Mouse (Mus musculus) lung, adult 2 months (tissue): Measurements from ENCODE around the gene Olfr975. TPM values are rescaled to one million over a fixed set of nuclear protein-coding genes. Genes with fewer than 3 reads are reported as not detected.
"Not testable (repeated sequence)": the region's sequence is repeated elsewhere in the genome, so short reads cannot be mapped to it uniquely, and the experiment has no call there.

Experiments
- DNase-seq: peaks from one replicate; pipeline ENCODE4 v3.0.0; 2022
- H3K4me1 ChIP-seq: fragments of 200-500 bp; 2 replicates; pipeline ENCODE4 v1.6.1; 2011; ENCODE audit warnings: low read length; ENCODE audit not compliant: control insufficient read depth, insufficient read depth
- H3K4me3 ChIP-seq: fragments of 200-500 bp; replicated peaks from 2 replicates; pipeline ENCODE3; 2011; ENCODE audit warnings: low read depth, mild to moderate bottlenecking, control low read depth, low read length; ENCODE audit errors: extremely low read depth
- CTCF ChIP-seq: fragments of 200-500 bp; IDR thresholded peaks from 2 replicates; pipeline ENCODE4 v1.5.1; 2011; ENCODE audit warnings: mild to moderate bottlenecking, low read length, control low read depth; ENCODE audit not compliant: insufficient read depth
- POLR2A ChIP-seq: fragments of 200-500 bp; IDR thresholded peaks from 2 replicates; pipeline ENCODE4 v1.6.1; 2011; ENCODE audit warnings: low read depth, mild to moderate bottlenecking, control low read depth, low read length, borderline replicate concordance; ENCODE audit errors: extremely low read depth
- WGBS: fragments of 180-500 bp; shearing (Covaris S2); methylation state at CpG from one replicate; pipeline ENCODE4 v1.1.7; 2018; 5-methylcytosine and 5-hydroxymethylcytosine counted together
- polyA plus RNA-seq: library from polyadenylated mRNA; depleted of rRNA; stranded (reverse); fragments of >200 nt; gene quantifications from 2 replicates; pipeline ENCODE4 v1.2.3, GENCODE M21; 2012; rRNA removed

Gene Olfr975
- 0.05 TPM in 1 of 2 replicates, not detected in the other for polyA plus RNA-seq

- no peak for DNase-seq
- 48% methylated on average over 1 of the region's 1 CpGs for WGBS
- Histone ChIP-seq H3K4me3 (no peak within 1 kb of the TSS), H3K4me1 (no peaks in the 10 kb centered on the region)
- TF ChIP-seq CTCF (no peak), POLR2A (no peak)
These were observed at the start of gene Olfr975 for GRCm38 (mm10) chr9:39951946-39952345. Gene Olfr975, minus strand, starts transcription at chr9:39952046.

- Histone ChIP-seq H3K4me3 (no peak within 1 kb of the TSS), H3K4me1 (no peaks in the 10 kb centered on the region)
- WGBS = 88% methylated on average over 2 of the region's 2 CpGs
- no peak for DNase-seq
- no peak for TF ChIP-seq CTCF
- TF ChIP-seq POLR2A = no peak
These were observed 40.0 kb upstream of the Olfr975 start, which contains the start of gene Olfr978 for GRCm38 (mm10) chr9:39991813-39992212. Gene Olfr978, plus strand, starts transcription at chr9:39992113.

DNA sequence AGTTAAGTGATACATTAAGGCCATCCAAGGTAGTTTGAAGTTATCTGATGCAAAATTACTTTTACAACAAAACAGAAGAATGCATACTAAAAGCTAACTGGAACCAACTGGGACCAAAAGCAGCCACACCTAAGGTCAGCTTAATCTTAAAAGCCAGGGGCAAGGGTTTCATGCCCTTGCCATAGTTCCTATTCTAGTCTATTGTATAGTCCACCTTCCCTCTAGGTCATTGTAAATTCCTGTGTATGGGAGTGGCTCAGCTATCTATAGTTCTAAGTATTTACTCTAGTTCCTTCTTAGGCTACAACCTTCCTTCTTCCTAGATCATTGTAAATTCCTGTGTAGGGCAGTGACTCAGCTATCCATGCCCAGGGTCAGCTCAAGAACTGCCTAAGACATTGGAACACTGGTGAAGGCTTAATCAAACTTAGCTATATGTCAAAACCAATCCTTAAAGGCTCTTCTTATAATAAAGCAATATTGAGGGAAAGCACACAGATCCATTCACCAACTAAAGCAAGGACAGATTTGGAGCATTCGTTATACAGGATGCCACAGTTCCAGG is 24.8 kb upstream of the Olfr975 start:
- not testable (repeated sequence) for H3K4me3 ChIP-seq, H3K4me1 ChIP-seq, DNase-seq
- WGBS = 71% methylated on average over 1 of the region's 1 CpGs

DNA sequence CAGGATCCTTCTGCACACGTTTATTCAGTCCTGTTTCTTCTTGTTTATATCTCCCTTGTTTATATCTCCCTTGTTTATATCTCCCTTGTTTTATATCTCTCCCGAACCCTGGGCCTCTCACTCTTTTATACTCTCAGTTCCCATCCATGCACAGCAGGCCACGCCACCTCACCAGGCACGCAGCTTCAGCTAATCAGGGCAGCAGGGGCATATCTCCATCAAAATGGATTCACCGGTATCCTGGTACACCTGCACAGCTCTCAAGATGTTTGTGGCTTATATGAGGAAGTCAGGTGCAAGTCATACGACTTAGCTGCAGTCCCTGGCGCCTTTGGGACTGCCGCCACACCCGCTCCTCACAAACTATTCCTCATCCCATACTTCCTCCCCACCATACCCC is 9.2 kb upstream of the Olfr975 start, which contains the start of gene Olfr976:
TSS of gene Olfr976 (minus strand) at position 101 of the 400 bp plus-strand sequence.
- not testable (repeated sequence) for H3K4me1 ChIP-seq, H3K4me3 ChIP-seq, DNase-seq
- 73% methylated on average over 8 of the region's 9 CpGs for WGBS

DNA sequence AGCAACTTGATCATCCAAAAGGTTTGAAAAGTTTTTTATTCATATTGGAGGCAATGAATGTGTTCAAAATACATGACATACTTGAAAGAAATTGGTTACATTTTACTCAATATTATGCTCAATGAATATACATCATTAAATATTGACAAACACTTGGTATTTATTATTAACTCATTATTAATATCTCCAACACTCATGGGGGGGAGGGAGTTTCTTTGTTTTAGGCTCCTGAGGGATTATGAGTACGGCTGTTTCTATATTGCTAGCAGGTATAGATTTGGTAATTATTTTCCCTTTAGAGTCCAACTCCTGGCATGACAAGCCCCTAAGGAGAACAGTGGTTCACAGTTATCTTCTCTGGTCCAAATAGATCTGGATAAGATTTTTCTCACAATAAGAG is 14.6 kb downstream of the Olfr975 start, which contains the start of gene Olfr974:
TSS of gene Olfr974 (plus strand) at position 301 of the 400 bp plus-strand sequence.
- WGBS = 88% methylated on average over 1 of the region's 1 CpGs
- no peak for DNase-seq
- TF ChIP-seq CTCF (no peak), POLR2A (no peak)

GRCm38 (mm10) chr9:39928837-39929236 is 23.0 kb downstream of the Olfr975 start:
- not testable (repeated sequence) for H3K4me1 ChIP-seq, H3K4me3 ChIP-seq, DNase-seq
- WGBS = 60% methylated on average over 1 of the region's 1 CpGs

More for the DNA sequence above, 14.6 kb downstream of the Olfr975 start, which contains the start of gene Olfr974:
- Histone ChIP-seq H3K4me1 (no peaks in the 10 kb centered on the region), H3K4me3 (no peak within 1 kb of the TSS)

DNA sequence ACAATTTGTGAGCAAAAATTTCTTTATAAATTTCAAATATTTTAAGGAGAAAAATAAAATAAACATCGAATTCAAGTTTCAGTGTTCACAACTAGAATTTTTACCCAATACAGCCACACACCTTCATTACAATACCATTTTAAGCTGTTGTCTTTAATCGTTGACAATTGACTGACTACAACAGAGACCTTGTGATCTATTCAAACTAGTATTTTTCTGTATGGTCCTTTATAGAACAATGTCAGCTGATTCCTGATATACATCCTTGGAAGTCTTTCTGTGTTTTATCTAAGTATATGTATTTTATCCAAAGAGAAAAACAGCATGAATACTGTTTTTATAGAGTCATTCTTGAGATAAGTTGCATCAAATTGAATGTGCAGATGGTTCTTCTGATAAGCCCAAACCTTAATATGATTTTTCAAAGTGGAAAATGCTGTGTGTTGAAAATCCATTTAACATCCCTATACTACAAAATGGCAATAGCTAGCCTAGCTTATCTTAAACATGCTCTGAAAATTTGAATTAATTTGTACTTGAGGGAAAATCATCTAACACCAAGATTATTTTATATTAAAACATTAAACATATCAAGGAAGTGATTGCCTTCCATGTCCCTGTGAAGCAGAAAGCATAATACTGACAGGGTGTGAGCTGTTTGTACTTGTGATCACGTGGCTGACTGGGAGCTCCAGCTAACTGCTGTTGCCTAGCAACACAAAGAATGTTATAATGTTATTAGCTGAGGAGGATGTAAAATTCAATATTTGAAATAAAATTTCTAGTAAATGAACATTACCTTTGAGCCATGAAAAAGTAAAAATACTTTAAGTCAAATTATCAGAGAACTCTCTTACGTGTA is 23.6 kb downstream of the Olfr975 start:
- DNase-seq, H3K4me1 ChIP-seq, H3K4me3 ChIP-seq: not testable (repeated sequence)
- WGBS = no CpG with 5 or more reads among the region's 4 CpGs

DNA sequence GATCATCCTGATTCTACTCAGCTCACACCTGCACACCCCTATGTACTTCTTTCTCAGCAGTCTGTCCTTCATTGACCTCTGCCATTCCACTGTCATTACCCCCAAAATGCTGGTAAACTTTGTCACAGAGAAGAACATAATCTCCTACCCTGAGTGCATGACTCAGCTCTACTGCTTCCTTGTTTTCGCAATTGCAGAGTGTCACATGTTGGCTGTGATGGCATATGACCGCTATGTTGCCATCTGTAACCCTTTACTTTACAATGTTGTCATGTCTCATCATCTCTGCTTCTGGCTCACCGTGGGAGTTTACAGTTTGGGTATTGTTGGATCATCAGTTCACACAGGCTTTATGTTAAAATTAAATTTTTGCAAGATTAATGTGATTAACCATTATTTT is 41.9 kb downstream of the Olfr975 start:
- H3K4me1 ChIP-seq = no peaks in the 10 kb centered on the region
- 61% methylated on average over 3 of the region's 3 CpGs for WGBS
- TF ChIP-seq POLR2A (no peak), CTCF (no peak)
- no peak for DNase-seq
- no peak overlapping the region for H3K4me3 ChIP-seq

- Histone ChIP-seq H3K4me1 (no peaks in the 10 kb centered on the region), H3K4me3 (no peak within 1 kb of the TSS)
- no peak for TF ChIP-seq POLR2A
- no peak for TF ChIP-seq CTCF
- WGBS = 59% methylated on average over 2 of the region's 2 CpGs
- no peak for DNase-seq
These were observed 44.8 kb downstream of the Olfr975 start, which contains the start of gene Olfr229 for GRCm38 (mm10) chr9:39907036-39907435. Gene Olfr229, plus strand, starts transcription at chr9:39907336.

DNA sequence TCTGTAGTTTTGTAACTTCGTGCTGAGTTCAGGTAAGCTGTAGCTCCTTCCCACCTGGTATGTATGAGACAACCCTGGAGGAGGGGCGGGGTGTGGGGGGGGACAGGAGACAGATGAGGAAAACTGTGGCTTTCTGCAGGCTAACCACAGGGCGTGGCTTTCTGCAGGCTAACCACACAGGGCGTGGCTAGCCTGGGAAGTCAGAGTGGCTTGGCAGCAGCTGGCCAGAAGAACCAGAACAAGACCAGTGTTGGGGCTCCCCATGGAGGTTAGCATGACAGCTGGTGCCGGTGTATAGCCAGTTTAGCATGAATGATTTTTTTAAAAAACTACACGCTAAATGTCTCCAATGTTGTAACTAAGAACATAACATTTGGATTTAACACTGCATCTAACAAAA is 46.7 kb downstream of the Olfr975 start:
- no peak for DNase-seq
- TF ChIP-seq CTCF (no peak), POLR2A (no peak)
- H3K4me1 ChIP-seq = no peaks in the 10 kb centered on the region
- WGBS = 65% methylated on average over 6 of the region's 6 CpGs
- no peak overlapping the region for H3K4me3 ChIP-seq

Other genes with a start within 250 kb of the Olfr975 start
- not detected in 2 replicates for gene Olfr149, start 244.9 kb downstream of the Olfr975 start, polyA plus RNA-seq
- gene Olfr965, start 240.7 kb downstream of the Olfr975 start, polyA plus RNA-seq = not detected in 2 replicates
- gene Olfr150, start 221.1 kb downstream of the Olfr975 start, polyA plus RNA-seq = not detected in 2 replicates
- not detected in 2 replicates for gene Olfr967, start 205.8 kb downstream of the Olfr975 start, polyA plus RNA-seq
- not detected in 2 replicates for gene Olfr968, start 168.8 kb downstream of the Olfr975 start, polyA plus RNA-seq
- gene Olfr969, start 161.1 kb downstream of the Olfr975 start, polyA plus RNA-seq = not detected in 2 replicates
- not detected in 2 replicates for gene Olfr970, start 143.2 kb downstream of the Olfr975 start, polyA plus RNA-seq
- not detected in 2 replicates for gene Olfr971, start 115.2 kb downstream of the Olfr975 start, polyA plus RNA-seq
- gene Olfr972, start 85.6 kb downstream of the Olfr975 start, polyA plus RNA-seq = not detected in 2 replicates
- not detected in 2 replicates for gene Olfr229, start 44.7 kb downstream of the Olfr975 start, polyA plus RNA-seq
- gene Olfr974, start 14.5 kb downstream of the Olfr975 start, polyA plus RNA-seq = not detected in 2 replicates
- gene Olfr976, start 9.1 kb upstream of the Olfr975 start, polyA plus RNA-seq = not detected in 2 replicates
- not detected in 2 replicates for gene Olfr978, start 40.1 kb upstream of the Olfr975 start, polyA plus RNA-seq
- not detected in 2 replicates for gene Olfr979, start 51.4 kb upstream of the Olfr975 start, polyA plus RNA-seq
- gene Olfr980, start 57.5 kb upstream of the Olfr975 start, polyA plus RNA-seq = not detected in 2 replicates
- not detected in 2 replicates for gene Olfr981, start 69.4 kb upstream of the Olfr975 start, polyA plus RNA-seq
- gene Olfr982, start 121.8 kb upstream of the Olfr975 start, polyA plus RNA-seq = not detected in 2 replicates
- gene Olfr983, start 141.5 kb upstream of the Olfr975 start, polyA plus RNA-seq = not detected in 2 replicates
- gene Olfr984, start 162.2 kb upstream of the Olfr975 start, polyA plus RNA-seq = not detected in 2 replicates
- gene Olfr985, start 178.1 kb upstream of the Olfr975 start, polyA plus RNA-seq = not detected in 2 replicates
- gene Tmem225, start 196.1 kb upstream of the Olfr975 start, polyA plus RNA-seq = not detected in 2 replicates
- not detected in 2 replicates for gene Olfr986, start 228.9 kb upstream of the Olfr975 start, polyA plus RNA-seq
- 0.65 and 1.1 TPM in 2 replicates for gene Zfp202, start 240.3 kb upstream of the Olfr975 start, polyA plus RNA-seq